28 mouse cellular contexts compared by ENCODE assay signal in the genomic region with DNA sequence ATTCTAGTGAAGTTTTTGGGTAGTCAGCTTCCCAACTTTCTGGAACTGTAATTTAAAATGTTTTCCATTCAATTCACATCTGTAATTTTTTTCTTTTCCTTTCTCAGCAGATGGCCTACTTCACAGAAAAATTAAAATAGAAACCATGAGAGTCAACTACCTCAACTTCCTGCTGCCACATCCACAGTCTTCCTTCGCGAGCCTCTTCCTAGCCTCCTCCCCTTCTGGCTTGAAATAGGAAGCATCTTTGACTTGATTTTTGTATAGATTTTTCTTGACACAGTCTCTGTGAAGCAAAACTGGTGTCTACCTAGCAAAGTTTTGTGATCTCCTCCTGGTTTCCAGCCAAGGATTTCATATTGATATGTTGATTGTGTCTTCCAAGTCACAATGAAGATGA.
"Had no signal": no experiment of that assay in that cellular context is flagged by ENCODE, and none has a peak within 500 bp of the region (broad histone marks: within the 10 kb centered on the region; RNA-seq: fewer than 3 reads in every experiment).

No protein-coding gene starts in this region.

- H3K4me2 ChIP-seq: heart, embryonic 11.5 days; heart, embryonic 13.5 days; heart, embryonic 15.5 days; hindbrain, embryonic 12.5 days; hindbrain, embryonic 14.5 days; intestine, embryonic 15.5 days; kidney, embryonic 15.5 days; limb, embryonic 13.5 days; liver, embryonic 11.5 days; liver, embryonic 13.5 days; liver, embryonic 15.5 days had no signal

- H3K27me3 ChIP-seq: heart, embryonic 13.5 days; heart, embryonic 15.5 days; hindbrain, embryonic 12.5 days; intestine, embryonic 15.5 days; kidney, embryonic 15.5 days; limb, embryonic 13.5 days; liver, embryonic 13.5 days; liver, embryonic 15.5 days had no signal

- H3K4me1 ChIP-seq: heart, embryonic 15.5 days; hindbrain, embryonic 10.5 days; hindbrain, embryonic 12.5 days; intestine, embryonic 15.5 days; kidney, embryonic 15.5 days; limb, embryonic 13.5 days; liver, embryonic 13.5 days; liver, embryonic 15.5 days had no signal

- H3K36me3 ChIP-seq: heart, embryonic 13.5 days; heart, embryonic 15.5 days; hindbrain, embryonic 10.5 days; hindbrain, embryonic 12.5 days; intestine, embryonic 15.5 days; kidney, embryonic 15.5 days; limb, embryonic 13.5 days; liver, embryonic 13.5 days; liver, embryonic 15.5 days had no signal

- H3K9ac ChIP-seq: heart, embryonic 13.5 days; heart, embryonic 15.5 days; hindbrain, embryonic 12.5 days; hindbrain, embryonic 14.5 days; intestine, embryonic 15.5 days; kidney, embryonic 15.5 days; limb, embryonic 13.5 days; liver, embryonic 13.5 days; liver, embryonic 15.5 days had no signal

- ATAC-seq: hindbrain, embryonic 16.5 days; inflammation-experienced regulatory T-cells, adult 6 months; intestine, embryonic 15.5 days; intestine, postnatal 0 days had no signal

- DNase-seq: gastrocnemius, adult 2 months; gastrocnemius, postnatal 10 days; gastrocnemius, postnatal 25 days; heart, adult 2 months; heart, postnatal 4 days; kidney, adult 2 months; kidney, adult 9 months; kidney, postnatal 10 days; kidney, postnatal 25 days; kidney, postnatal 4 days; liver; liver, embryonic 13.5 days had no signal

- H3K9me3 ChIP-seq: heart, embryonic 13.5 days; heart, embryonic 15.5 days; hindbrain, embryonic 10.5 days; hindbrain, embryonic 12.5 days; intestine, embryonic 15.5 days; kidney, embryonic 15.5 days; limb, embryonic 13.5 days; liver, embryonic 13.5 days; liver, embryonic 15.5 days had no signal

- H3K27ac ChIP-seq: gastrocnemius, adult 2 months; heart, adult 2 months; heart, embryonic 13.5 days; heart, embryonic 15.5 days; hindbrain, embryonic 10.5 days; hindbrain, embryonic 12.5 days; hindbrain, embryonic 14.5 days; intestine, embryonic 15.5 days; kidney, embryonic 15.5 days; layer of hippocampus, adult 2 months; left cerebral cortex, adult 2 months; liver, embryonic 13.5 days; liver, embryonic 15.5 days had no signal

- H3K4me3 ChIP-seq: gastrocnemius, adult 2 months; heart, adult 2 months; heart, embryonic 13.5 days; heart, embryonic 15.5 days; hindbrain, embryonic 10.5 days; hindbrain, embryonic 12.5 days; intestine, embryonic 15.5 days; kidney, embryonic 15.5 days; layer of hippocampus, adult 2 months; left cerebral cortex, adult 2 months; limb, embryonic 13.5 days; liver, embryonic 13.5 days; liver, embryonic 15.5 days had no signal
